Mouse (Mus musculus) kidney, embryonic 14.5 days (tissue): ENCODE measurements around the gene Cdh22. TPM values are rescaled to one million over a fixed set of nuclear protein-coding genes. Genes with fewer than 3 reads are reported as not detected.

Experiments used
- ATAC-seq: fragments of 200-750 bp; cut with Nextera tagmentation; 2 replicates; pipeline ENCODE4 v1.8.0; 2017; ENCODE audit warnings: moderate number of reproducible peaks, mild to moderate bottlenecking, moderate TSS enrichment, moderate library complexity; ENCODE audit not compliant: low FRiP score, low TSS enrichment
- H3K27ac ChIP-seq: fragments of 300-500 bp; sonication (generic); 2 replicates; pipeline ENCODE4 v1.5.1; 2014; ENCODE audit warnings: low read depth, mild to moderate bottlenecking, low read length, moderate library complexity, mixed read lengths
- H3K27me3 ChIP-seq: fragments of 300-500 bp; sonication (generic); 2 replicates; pipeline ENCODE4 v1.6.1; 2014; ENCODE audit warnings: mild to moderate bottlenecking, low read length; ENCODE audit not compliant: control insufficient read depth, insufficient read depth
- H3K36me3 ChIP-seq: fragments of 300-500 bp; sonication (generic); 2 replicates; pipeline ENCODE4 v1.6.1; 2014; ENCODE audit warnings: low read length, mixed read lengths; ENCODE audit not compliant: control insufficient read depth, insufficient read depth
- H3K4me1 ChIP-seq: fragments of 300-500 bp; sonication (generic); 2 replicates; pipeline ENCODE4 v1.6.1; 2014; ENCODE audit warnings: low read length, mixed read lengths; ENCODE audit not compliant: control insufficient read depth, insufficient read depth
- H3K4me2 ChIP-seq: fragments of 300-500 bp; sonication (generic); replicated peaks from 2 replicates; pipeline ENCODE4 v1.6.1; 2014; ENCODE audit warnings: low read depth, mild to moderate bottlenecking, low read length
- H3K4me3 ChIP-seq: fragments of 300-500 bp; sonication (generic); 2 replicates; pipeline ENCODE4 v1.5.1; 2014; ENCODE audit warnings: mild to moderate bottlenecking, low read length
- H3K9ac ChIP-seq: fragments of 300-500 bp; sonication (generic); 2 replicates; pipeline ENCODE4 v1.6.1; 2014; ENCODE audit warnings: low read depth, mild to moderate bottlenecking, low read length, moderate library complexity
- H3K9me3 ChIP-seq: fragments of 300-500 bp; sonication (generic); 2 replicates; pipeline ENCODE4 v1.6.1; 2016; ENCODE audit warnings: low read length; ENCODE audit not compliant: control insufficient read depth
- WGBS: fragments of 180-500 bp; shearing (Covaris S2); extraction: QIAGEN DNeasy Blood & Tissue Kit; methylation state at CpG from one replicate; pipeline ENCODE4 v1.1.7; 2014; 5-methylcytosine and 5-hydroxymethylcytosine counted together
- polyA plus RNA-seq: library from polyadenylated mRNA; unstranded; fragments of >200 nt; fragmentation: Nextera tagmentation; extraction: Ambion mirVana; gene quantifications from 2 replicates; pipeline ENCODE4 v1.2.1, GENCODE M21; 2014

Cdh22 gene
- polyA plus RNA-seq, 1 experiment from 2014 or later = 0.74 TPM

DNA sequence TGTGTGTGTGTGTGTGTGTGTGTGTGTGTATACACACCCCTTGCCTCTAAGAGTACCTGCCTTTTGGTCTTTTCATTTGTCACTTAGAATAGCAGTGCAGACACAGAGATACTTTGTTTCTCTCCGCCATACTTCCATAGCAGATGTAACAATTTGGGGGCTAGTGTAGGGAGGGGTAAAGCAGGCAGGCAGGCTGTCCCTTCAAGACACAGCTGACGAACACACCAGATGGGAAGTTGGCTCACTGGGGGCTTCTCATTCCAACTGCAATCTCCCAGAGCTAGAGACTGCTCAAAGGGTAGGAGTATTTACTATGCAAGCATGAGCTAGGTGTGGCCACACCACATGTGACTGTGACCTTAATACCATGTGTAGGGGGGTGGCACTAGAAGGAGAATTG is 165.8 kb downstream of the Cdh22 start:
- Histone ChIP-seq H3K36me3 (no peaks in the 10 kb centered on the region), H3K4me2 (no peak overlapping the region), H3K9ac (no peak overlapping the region), H3K27me3 (peaks cover 15% of the 10 kb centered on the region), H3K4me3 (no peak overlapping the region), H3K9me3 (no peaks in the 10 kb centered on the region), H3K27ac (no peak overlapping the region), H3K4me1 (0 out of 2 replicates have a peak, but pooled peaks cover 4% of the 10 kb centered on the region)
- ATAC-seq = no peak
- 84% methylated on average over 2 of the region's 2 CpGs for WGBS

DNA sequence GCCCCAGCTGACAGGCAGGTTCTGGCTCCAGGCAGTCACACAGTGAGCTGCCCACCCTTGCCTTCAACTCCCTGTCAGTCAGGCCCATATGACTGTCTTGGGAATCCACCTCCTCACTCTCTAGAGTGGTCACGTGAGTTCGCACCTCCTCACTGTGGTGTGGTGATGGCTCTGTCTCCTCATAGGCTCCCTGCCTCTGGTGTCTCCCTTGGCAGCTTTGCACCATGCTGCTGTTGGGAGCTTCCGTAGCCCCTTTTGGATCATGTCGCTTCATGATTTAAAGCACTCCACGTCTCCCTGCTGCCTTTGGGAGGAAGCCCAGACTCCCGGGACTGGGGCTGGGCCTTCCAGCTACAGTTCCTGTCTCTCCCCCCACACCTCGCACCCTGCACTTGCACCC is 170.2 kb downstream of the Cdh22 start:
- Histone ChIP-seq H3K36me3 (no peaks in the 10 kb centered on the region), H3K27ac (no peak overlapping the region), H3K4me2 (no peak overlapping the region), H3K4me1 (no peaks in the 10 kb centered on the region), H3K9me3 (no peaks in the 10 kb centered on the region), H3K27me3 (no peaks in the 10 kb centered on the region), H3K4me3 (no peak overlapping the region), H3K9ac (no peak overlapping the region)
- WGBS = 26% methylated on average over 7 of the region's 7 CpGs
- no peak for ATAC-seq

DNA sequence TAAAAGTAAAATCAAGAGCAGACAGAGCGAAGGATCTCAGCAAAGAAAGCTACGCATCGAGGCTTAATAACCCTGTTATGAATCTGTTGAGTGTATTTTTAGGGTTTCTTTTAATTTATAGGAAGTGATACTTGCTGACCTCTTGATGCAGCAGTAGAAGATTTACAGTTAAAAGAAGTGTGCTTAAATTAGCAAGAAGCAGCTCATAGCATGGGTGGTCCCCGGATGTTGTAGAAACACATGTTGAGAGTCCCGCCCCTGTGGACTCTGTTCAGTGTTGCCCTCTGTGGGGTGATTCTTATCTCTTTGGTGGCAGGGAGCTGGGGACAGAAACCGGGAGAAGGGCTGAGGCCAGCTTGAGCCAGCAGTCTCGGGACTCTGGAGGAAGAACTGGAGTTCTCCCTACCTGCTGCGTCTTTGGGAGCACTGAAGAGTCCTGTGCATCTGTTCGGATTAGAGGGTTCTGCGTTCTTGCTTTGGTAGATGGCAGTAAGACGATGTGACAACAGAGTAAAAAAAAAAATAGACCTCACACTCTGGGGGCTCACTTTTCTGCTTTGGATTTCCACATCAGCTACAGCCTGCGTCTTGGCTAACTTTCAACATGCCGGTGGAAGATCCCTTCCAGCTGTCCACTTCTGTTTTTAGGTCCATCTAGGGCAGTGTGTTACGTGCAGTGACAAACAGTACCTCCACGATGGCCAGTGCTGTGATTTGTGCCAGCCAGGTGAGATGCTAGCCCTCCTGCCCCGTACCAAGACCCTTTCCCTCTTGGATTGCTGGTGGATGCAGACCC is 172.8 kb downstream of the Cdh22 start:
- Histone ChIP-seq H3K27me3 (no peaks in the 10 kb centered on the region), H3K36me3 (no peaks in the 10 kb centered on the region), H3K4me3 (no peak overlapping the region), H3K27ac (no peak overlapping the region), H3K4me1 (no peaks in the 10 kb centered on the region), H3K4me2 (no peak overlapping the region), H3K9me3 (no peaks in the 10 kb centered on the region), H3K9ac (no peak overlapping the region)
- 58% methylated on average over 16 of the region's 16 CpGs for WGBS
- no peak for ATAC-seq

Other genes with a start within 250 kb of the Cdh22 start
- gene Ncoa5, start 200.0 kb downstream of the Cdh22 start, polyA plus RNA-seq = 34.6 and 71.1 TPM in 2 replicates
- gene Cd40, start 179.2 kb downstream of the Cdh22 start, polyA plus RNA-seq = 6.4 and 7.3 TPM in 2 replicates
- not detected in 2 replicates for gene 1700025C18Rik, start 144.1 kb downstream of the Cdh22 start, polyA plus RNA-seq
- gene Slc35c2, start 53.0 kb upstream of the Cdh22 start, polyA plus RNA-seq = 35.4 and 54.1 TPM in 2 replicates
- gene Elmo2, start 91.6 kb upstream of the Cdh22 start, polyA plus RNA-seq = 56.9 and 84.1 TPM in 2 replicates
- 0.67 and 0.88 TPM in 2 replicates for gene Zfp663, start 133.9 kb upstream of the Cdh22 start, polyA plus RNA-seq
- 7.9 and 13.9 TPM in 2 replicates for gene Zfp334, start 153.4 kb upstream of the Cdh22 start, polyA plus RNA-seq
- 0.07 and 0.09 TPM in 2 replicates for gene Ocstamp, start 165.6 kb upstream of the Cdh22 start, polyA plus RNA-seq
- 0.24 and 0.42 TPM in 2 replicates for gene Slc13a3, start 238.4 kb upstream of the Cdh22 start, polyA plus RNA-seq